In the genomic region with DNA sequence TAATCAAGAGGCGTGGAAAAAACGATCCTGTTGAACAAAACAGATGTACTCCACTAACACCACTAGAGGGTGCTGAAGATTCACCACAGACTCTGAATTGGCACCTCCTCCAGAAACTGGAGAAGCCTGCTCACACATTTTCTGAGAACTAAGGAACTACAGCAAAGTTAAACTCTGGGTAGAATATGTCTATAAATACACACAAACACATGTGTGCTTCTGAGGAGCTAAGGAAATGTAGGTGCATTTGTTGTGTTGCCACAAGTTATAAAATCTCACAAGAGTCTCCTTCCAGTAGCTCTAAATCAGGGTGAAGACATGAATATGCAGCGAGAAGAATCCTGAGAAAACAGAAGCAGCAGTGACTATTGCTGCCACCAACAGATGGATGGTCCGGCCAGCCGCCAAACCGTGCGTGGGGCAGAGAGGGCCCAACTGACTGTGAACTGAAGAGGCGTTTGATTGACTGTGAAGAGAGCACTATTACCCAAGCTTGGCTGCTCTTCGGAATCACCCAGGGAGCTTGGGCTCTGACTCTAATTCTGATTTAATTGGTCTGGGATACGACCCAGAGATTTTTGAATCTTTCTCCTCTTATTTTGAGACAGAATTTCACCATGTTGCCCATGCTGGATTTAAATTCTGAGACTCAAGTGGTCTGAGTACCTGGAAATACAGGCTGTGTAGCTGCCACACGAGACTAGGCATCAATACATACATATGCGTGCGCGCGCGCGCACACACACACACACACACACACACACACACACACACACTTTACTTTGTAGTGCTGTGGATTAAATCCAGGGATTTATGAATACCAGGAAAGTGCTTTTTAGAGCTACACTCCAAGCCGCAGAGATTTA, we compare ENCODE assay signal across 9 mouse cellular contexts. TPM values are rescaled to one million over a fixed set of nuclear protein-coding genes. Genes with fewer than 3 reads are reported as not detected.
DNase-seq lines count a peak whose midpoint lies in the region; ATAC-seq and TF ChIP-seq lines count a peak whose summit lies in the region.
"Had no signal": no experiment of that assay in that cellular context is flagged by ENCODE, and none has a peak within 500 bp of the region (broad histone marks: within the 10 kb centered on the region; RNA-seq: fewer than 3 reads in every experiment).

No protein-coding gene starts in this region.

- no peak for TF ChIP-seq POLR2A in brain, embryonic 14.5 days (IDR thresholded peaks at IDR 0.05; ENCODE audit: borderline replicate concordance, extremely low read depth, insufficient read depth, insufficient read length, poor library complexity, severe bottlenecking)

- H3K4me2 ChIP-seq in neural tube, embryonic 15.5 days: peak overlapping the region; percentile 18

- 0 out of 2 replicates have a peak, but pooled peaks cover under 1% of the 10 kb centered on the region for H3K27me3 ChIP-seq in G1E (ENCODE audit: insufficient read depth, low read length)
- H3K27me3 ChIP-seq in neural tube, embryonic 15.5 days (replicated peaks): no peaks in the 10 kb centered on the region

- no peak for ATAC-seq in G1E (ENCODE audit: extremely low read depth, insufficient number of reproducible peaks, low FRiP score, poor library complexity, severe bottlenecking)
- ATAC-seq in neural tube, embryonic 15.5 days (ENCODE audit: low FRiP score): peak; percentile 86
- no peak for ATAC-seq in erythroid progenitor cell, adult 5-6 weeks (replicated peaks; ENCODE audit: low FRiP score, poor library complexity, severe bottlenecking)

- no peaks in the 10 kb centered on the region for H3K36me3 ChIP-seq in G1E (replicated peaks)
- H3K36me3 ChIP-seq in neural tube, embryonic 15.5 days: no peaks in the 10 kb centered on the region

- no peak overlapping the region; the same call in 1 of the 2 replicates for H3K27ac ChIP-seq in neural tube, embryonic 15.5 days (replicated peaks)

- H3K4me1 ChIP-seq in G1E (ENCODE audit: insufficient read depth, low read depth, low read length): no peaks in the 10 kb centered on the region
- H3K4me1 ChIP-seq in neural tube, embryonic 15.5 days: peaks cover 11% of the 10 kb centered on the region

- 49% methylated on average over 18 of the region's 18 CpGs for WGBS in neural tube, embryonic 15.5 days

- no peak overlapping the region for H3K9ac ChIP-seq in neural tube, embryonic 15.5 days (replicated peaks)

- TF ChIP-seq CTCF in G1E (IDR thresholded peaks at IDR 0.05; ENCODE audit: low read depth, low read length): peak; percentile 20; the same call in 1 of the 2 replicates
- TF ChIP-seq CTCF in brain, embryonic 14.5 days (IDR thresholded peaks at IDR 0.05; ENCODE audit: borderline replicate concordance, extremely low read depth, insufficient read depth, insufficient read length): peak; percentile 85; the same call in 1 of the 2 replicates

- DNase-seq in G1E (ENCODE audit: low spot score): peak; percentile 30
- DNase-seq in brain, embryonic 14.5 days (ENCODE audit: low read depth): peak; percentile 93
- peak; percentile 39 for DNase-seq in fibroblast of lung, adult 2 months (ENCODE audit: low read depth)
- DNase-seq in heart, postnatal 25 days (ENCODE audit: low spot score): peak; percentile 4
- peak; percentile 31 to 36 for DNase-seq in kidney, postnatal 25 days
- DNase-seq in lung, adult 18-20 months: peak; percentile 5 to 18

- no peaks in the 10 kb centered on the region for H3K9me3 ChIP-seq in G1E (replicated peaks)
- no peaks in the 10 kb centered on the region for H3K9me3 ChIP-seq in neural tube, embryonic 15.5 days (replicated peaks)

- intact Hi-C loops in heart, postnatal 25 days (cut with DNase I): loop anchor here (1.0 to 2.0 kb wide), 2 partner anchors 555 to 858 kb away; no protein-coding TSS in a partner anchor

- H3K4me3 ChIP-seq in G1E (ENCODE audit: low read depth, low read length): no peak overlapping the region
- H3K4me3 ChIP-seq in neural tube, embryonic 15.5 days (replicated peaks): no peak overlapping the region

RNA-seq across cellular contexts. Expression of gene Khdc1b, which starts 28.2 kb away (rescaled TPM):
- total RNA-seq in G1E (2014; fragmentation: Nextera tagmentation) (not detected in 2 replicates), G1E (2017) (0.12 and 0.22 TPM in 2 replicates)
- not detected in 2 replicates for polyA plus RNA-seq in G1E (2012)
- polyA plus RNA-seq in brain, embryonic 14.5 days (2012; rRNA removed): not detected in 2 replicates
- not detected for total RNA-seq in heart, postnatal 25 days (2021)
- polyA plus RNA-seq in neural tube, embryonic 15.5 days (2015; fragmentation: Nextera tagmentation; extraction: Ambion mirVana): not detected in 2 replicates
- total RNA-seq in erythroid progenitor cell, adult 5-6 weeks (2015; ENCODE audit: low replicate concordance): not detected in 2 replicates
- not detected in 2 replicates for total RNA-seq in erythroid progenitor cell, adult 5-6 weeks (2017; ENCODE audit: low replicate concordance)
- polyA plus RNA-seq: heart, embryonic 14.5 days had no signal

RNA-seq across cellular contexts. Expression of gene Khdc1c, which starts 43.4 kb away (rescaled TPM):
- total RNA-seq in G1E (2014; fragmentation: Nextera tagmentation): not detected in 2 replicates
- total RNA-seq in G1E (2017): 0.05 TPM in 1 of 2 replicates, not detected in the other
- polyA plus RNA-seq in G1E (2012): not detected in 2 replicates
- polyA plus RNA-seq in brain, embryonic 14.5 days (2012; rRNA removed): not detected in 2 replicates
- not detected for total RNA-seq in heart, postnatal 25 days (2021)
- polyA plus RNA-seq in neural tube, embryonic 15.5 days (2015; fragmentation: Nextera tagmentation; extraction: Ambion mirVana): not detected in 2 replicates
- not detected in 2 replicates for total RNA-seq in erythroid progenitor cell, adult 5-6 weeks (2015; ENCODE audit: low replicate concordance)
- not detected in 2 replicates for total RNA-seq in erythroid progenitor cell, adult 5-6 weeks (2017; ENCODE audit: low replicate concordance)
- polyA plus RNA-seq: heart, embryonic 14.5 days had no signal

Comparison
In these comparisons a context has a peak if more than half of its experiments do, and no peak if none do; other contexts are left out.
1. DNase-seq: peak in every context shown above with its lines; median percentile 93 in brain, embryonic 14.5 days; 39 in fibroblast of lung, adult 2 months; 34 in kidney, postnatal 25 days; 30 in G1E; 12 in lung, adult 18-20 months; 4 in heart, postnatal 25 days.